Mouse (Mus musculus): ENCODE results near the gene Rab8a. TPM values are rescaled to one million over a fixed set of nuclear protein-coding genes. Genes with fewer than 3 reads are reported as not detected.
"Not testable (repeated sequence)": the region's sequence is repeated elsewhere in the genome, so short reads cannot be mapped to it uniquely, and the experiment has no call there.

Gene Rab8a
- total RNA-seq (2015; ENCODE audit: low replicate concordance) (47.8 and 47.9 TPM in 2 replicates), total RNA-seq (2017; ENCODE audit: low replicate concordance) (130 and 194 TPM in 2 replicates)

DNA sequence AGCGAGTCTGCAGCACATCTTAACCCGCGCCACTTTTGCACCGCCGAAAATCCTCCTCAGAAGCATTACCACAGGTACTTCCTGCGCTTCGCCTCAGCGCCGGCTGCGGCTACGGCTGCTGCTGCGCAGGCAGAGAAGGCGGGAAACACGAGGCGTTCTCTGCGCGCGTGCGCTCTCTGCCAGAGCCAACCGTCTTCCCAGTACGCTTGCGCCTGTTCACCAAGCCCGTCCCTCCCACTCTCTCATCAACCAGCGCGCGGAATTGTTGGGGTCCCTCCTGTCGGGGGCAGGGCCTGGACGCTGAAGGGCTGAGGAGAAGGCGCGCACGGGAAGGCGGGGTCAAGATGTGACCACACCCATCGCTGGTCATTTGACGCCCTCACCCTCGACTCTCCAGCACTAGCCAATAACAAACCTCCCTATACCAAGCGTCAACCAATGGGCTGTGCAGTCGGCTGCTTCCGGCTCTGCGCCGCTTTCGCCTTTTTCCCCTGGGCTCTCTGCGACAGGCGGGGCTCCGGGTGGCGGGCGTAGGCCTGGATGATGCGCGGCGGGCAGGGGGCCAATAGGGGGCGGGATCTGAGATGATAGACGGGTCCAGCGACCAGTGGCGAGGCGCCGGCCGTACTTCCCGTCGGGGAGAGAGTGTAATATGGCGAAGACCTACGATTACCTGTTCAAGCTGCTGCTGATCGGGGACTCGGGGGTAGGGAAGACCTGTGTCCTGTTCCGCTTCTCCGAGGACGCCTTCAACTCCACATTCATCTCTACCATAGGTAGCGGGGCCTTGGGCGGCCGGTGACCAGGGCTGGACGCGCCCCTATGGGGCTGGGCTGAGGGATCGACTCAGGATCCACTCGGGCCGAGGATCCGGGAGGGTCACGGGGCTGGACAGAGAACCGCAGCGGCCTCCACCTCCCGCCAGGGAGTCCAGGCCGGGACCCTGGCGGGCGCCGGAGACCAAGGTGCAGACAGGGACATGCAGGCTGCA is at the start of gene Rab8a:
Gene Rab8a, plus strand, starts transcription at position 494 of the 991 bp plus-strand sequence.
- ATAC-seq (replicated peaks; ENCODE audit: low FRiP score, poor library complexity, severe bottlenecking), result peak; percentile 91

DNA sequence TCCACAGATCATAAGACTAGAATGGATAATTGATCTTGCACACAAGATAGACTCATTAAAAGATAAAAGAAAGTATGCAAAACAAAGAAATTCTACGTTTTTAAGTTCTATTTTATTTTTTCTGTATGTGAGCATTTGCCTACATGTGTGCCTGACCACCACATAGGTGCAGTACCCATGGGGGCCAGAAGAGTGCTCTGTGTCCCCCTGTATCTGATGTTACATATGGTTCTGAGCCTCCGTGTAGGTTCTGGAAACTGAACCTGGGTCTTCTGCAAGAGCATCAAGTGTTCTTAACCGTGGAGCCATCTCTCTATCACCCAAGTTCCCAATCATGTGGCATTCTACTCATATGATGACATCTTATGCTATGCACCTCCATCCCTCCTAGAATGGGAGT is 48.5 kb upstream of the Rab8a start:
- ATAC-seq (replicated peaks; ENCODE audit: low FRiP score, poor library complexity, severe bottlenecking), result no peak

DNA sequence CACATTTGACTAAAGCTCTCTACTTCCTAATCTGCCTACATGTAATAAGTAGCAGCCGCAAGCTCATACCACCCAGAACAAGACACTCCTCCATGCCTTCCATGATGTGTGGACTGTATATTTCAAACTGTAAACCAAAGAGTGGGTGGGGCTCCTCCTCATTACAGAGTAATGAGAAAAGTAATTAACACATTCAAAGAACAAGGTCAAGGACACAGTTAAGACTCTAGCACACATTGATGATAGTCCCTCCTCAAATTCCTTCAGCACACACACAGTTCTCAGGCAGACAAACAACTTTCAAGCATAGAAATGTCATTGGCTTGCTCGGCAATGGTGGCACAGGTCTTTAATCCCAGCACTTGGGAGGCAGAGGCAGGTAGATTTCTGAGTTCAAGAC is 45.8 kb upstream of the Rab8a start:
- no peak for ATAC-seq (replicated peaks; ENCODE audit: low FRiP score, poor library complexity, severe bottlenecking)

DNA sequence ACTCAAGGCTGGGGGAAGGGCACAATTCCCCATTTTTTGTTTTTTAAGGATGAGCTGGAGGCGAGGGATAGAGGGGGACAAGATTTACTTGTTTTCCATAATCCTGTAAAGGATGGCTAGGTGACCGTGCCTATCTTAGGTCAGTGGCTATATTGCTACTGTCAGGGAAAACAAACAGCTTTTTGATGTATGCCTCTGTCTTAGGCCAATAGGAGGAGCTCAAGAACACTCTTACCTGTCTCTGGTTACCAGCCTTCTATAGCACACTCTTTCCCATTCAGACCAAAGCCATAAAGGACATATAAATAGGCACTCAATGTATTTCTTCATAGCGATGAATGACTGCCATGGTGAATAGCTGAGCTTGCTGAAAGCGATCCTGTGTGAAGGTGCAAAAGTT is 42.4 kb upstream of the Rab8a start:
- no peak for ATAC-seq (replicated peaks; ENCODE audit: low FRiP score, poor library complexity, severe bottlenecking)

DNA sequence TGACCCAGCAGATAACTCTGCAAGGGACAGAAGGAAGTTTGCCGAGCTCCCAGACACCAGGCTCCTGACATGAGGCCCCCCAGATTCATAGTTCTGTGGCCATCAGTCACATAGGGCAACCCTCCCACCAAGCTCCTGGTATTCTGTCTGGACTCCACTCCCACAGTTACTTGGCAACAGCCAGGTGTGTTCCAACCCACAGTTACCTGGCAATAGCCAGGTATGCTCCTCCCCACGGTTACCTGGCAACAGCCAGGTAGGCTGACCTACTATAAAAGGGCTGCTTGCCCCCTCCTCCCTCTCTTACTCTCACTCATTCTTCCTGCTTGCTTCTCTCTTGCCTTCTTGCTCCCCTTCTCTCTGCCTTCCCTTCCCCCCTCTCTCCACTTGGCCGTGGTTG is 39.5 kb upstream of the Rab8a start:
- not testable (repeated sequence) for ATAC-seq (replicated peaks; ENCODE audit: low FRiP score, poor library complexity, severe bottlenecking)

DNA sequence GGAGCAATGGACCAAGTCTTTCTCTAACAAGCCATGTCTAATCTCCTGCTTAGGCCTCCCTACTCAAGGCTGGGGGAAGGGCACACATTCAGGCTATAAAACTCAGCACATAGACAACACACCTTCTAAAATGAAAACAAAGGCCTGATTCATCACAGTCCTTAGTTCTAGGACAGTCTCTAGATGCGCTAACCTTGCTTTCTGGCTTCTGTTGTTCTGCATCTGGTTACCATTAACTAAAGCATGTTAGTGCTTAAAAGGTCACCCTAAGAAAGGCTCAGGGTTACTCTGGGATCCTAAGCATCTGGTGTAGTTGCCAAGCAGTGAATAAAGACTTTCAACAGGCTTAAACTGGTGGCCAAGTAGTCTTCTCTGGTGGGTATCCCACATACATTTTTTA is 39.0 kb upstream of the Rab8a start:
- ATAC-seq (replicated peaks; ENCODE audit: low FRiP score, poor library complexity, severe bottlenecking), result no peak

DNA sequence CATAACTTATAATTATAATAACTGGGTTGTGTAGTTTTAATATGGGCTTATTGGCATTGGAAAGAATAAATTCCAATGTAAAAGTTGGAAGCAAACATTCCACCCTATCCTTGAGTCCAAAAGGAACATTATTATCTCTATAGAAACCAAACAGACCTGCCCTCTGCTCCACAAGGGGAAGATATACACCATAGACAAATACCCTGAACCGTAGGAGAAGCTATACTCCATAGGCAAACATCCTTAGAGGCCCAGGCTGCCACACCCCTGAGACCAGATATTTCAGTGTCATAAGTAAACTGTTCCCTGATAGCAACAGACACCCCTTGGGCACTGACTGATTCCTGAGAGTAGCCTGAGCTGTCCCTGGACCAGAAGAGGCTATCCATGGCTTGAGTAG is 33.2 kb upstream of the Rab8a start:
- no peak for ATAC-seq (replicated peaks; ENCODE audit: low FRiP score, poor library complexity, severe bottlenecking)

DNA sequence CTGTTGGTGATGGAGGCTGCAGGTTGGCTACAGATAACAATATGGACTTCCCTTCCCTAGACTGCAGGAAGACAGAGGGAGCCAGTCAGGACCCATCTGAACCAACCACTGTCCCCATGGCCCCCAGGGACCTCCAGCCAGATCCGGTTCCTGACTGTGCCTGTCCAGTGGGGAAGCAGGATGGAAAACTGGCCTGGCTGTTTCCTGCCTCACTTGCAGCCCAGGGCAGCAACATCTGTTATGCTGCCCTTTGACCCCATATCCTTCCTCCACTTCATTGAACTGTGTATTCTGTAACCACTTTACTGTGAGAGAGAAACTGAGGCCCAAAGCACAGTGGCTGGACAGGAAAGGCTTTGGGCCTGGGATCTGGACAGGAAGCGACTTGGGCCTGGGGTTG is 29.7 kb upstream of the Rab8a start:
- ATAC-seq (replicated peaks; ENCODE audit: low FRiP score, poor library complexity, severe bottlenecking), result no peak

DNA sequence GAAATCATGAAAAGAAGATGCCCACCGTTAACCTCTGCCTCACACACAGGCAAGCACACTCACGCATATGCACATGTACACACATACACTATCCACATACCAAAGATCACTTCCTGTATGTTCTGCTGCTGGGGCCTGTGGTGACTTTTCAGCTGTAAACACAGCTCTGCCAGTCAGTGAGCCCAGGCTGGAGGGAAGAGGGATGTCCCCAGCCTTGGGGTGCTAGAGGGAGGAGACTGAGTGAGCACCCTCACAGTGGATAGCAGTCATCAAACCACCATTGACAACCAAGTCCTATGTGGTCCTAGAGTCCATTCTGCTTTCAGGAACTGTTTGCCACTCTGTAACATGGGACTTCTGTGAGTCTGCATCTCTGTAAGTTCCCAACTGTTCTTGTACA is 29.1 kb upstream of the Rab8a start:
- no peak for ATAC-seq (replicated peaks; ENCODE audit: low FRiP score, poor library complexity, severe bottlenecking)

DNA sequence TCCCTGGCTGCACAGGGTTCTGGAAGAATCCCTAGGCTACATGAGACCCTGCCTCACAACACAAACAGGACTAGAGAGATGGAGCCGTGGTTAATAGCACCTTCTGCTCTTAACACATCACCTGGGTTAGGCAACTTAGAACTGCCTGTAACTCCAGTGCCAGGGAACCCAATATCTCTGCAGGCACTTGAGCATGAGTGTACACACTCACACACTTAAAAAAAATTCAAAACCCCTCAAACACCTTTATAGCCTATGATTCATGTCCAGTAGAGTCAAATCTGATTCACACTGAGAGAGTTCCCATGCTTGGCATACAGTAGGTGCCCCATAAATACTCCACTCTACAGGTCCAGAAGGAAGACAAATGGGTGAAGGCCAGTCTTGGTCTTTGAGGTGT is 28.6 kb upstream of the Rab8a start:
- no peak for ATAC-seq (replicated peaks; ENCODE audit: low FRiP score, poor library complexity, severe bottlenecking)

DNA sequence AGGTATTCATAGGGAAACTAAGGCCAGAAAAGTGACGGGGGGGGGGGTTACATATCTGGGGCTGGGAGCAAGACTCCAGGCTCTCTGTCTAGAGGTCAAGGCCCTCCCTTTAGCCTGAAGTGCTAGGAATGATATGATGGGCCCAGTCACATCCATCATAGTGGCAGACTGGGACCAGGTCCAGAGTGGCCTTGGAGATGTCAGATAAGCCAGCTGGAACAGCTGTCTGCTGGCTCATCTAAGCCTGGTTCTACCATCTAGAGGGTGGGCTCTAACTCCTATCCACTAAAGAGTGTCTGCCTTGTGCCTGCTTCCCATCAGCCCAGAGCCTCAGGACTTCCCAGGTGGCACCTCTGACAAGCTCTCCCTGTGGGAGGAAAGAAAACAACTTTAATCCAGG is 28.1 kb upstream of the Rab8a start:
- no peak for ATAC-seq (replicated peaks; ENCODE audit: low FRiP score, poor library complexity, severe bottlenecking)

DNA sequence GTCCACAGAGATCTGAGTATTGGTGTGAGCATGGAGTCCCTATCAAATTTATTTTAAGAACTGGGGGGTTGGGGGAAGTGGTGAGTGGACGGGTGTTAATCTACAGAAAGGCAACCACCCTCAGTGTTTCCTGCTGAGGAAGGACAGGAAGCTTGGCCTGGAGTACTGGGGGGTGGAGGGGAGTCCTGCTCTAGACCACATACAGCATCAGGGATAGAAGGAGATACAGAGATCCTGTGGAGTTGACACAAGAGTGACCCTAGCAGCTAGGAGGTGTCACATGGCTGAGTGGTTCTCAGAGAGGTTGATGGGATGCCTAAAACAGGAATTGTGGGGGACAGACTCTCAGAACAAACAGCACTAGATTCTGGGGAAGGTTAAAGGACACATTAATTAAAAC is 27.5 kb upstream of the Rab8a start:
- no peak for ATAC-seq (replicated peaks; ENCODE audit: low FRiP score, poor library complexity, severe bottlenecking)

DNA sequence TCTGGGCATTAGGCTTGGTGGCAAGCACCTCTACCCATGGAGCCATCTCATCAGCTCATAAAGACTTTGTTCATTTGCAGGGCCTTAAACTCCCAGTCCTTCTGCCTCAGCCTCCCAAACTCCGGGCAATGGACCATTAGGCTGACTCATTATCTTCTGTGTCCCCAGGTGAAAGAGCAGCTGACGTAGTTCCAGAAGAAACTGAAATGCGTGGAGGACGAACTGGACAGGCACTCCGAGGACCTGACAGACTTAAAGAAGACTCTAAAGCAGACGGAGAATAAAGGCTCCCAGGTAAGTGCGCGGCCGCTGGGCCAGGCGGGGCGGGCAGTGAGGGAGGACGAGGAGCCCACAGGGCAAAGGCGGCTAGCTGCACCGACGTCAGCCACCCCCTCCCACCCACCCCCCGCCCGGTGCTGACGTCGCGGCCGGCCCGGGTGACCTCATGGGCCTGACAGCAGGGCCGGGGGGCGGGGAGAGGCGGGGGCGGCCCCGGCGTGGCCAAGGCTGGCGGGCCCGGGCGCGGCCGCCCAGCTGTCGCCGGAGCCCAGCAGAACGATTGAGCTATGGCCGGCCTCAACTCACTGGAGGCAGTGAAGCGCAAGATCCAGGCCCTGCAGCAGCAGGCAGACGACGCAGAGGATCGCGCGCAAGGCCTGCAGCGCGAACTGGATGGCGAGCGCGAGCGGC is 26.1 kb upstream of the Rab8a start, which contains the start of gene Tpm4:
Gene Tpm4, plus strand, starts transcription at position 220 of the 690 bp plus-strand sequence.
- no peak for ATAC-seq (replicated peaks; ENCODE audit: low FRiP score, poor library complexity, severe bottlenecking)

DNA sequence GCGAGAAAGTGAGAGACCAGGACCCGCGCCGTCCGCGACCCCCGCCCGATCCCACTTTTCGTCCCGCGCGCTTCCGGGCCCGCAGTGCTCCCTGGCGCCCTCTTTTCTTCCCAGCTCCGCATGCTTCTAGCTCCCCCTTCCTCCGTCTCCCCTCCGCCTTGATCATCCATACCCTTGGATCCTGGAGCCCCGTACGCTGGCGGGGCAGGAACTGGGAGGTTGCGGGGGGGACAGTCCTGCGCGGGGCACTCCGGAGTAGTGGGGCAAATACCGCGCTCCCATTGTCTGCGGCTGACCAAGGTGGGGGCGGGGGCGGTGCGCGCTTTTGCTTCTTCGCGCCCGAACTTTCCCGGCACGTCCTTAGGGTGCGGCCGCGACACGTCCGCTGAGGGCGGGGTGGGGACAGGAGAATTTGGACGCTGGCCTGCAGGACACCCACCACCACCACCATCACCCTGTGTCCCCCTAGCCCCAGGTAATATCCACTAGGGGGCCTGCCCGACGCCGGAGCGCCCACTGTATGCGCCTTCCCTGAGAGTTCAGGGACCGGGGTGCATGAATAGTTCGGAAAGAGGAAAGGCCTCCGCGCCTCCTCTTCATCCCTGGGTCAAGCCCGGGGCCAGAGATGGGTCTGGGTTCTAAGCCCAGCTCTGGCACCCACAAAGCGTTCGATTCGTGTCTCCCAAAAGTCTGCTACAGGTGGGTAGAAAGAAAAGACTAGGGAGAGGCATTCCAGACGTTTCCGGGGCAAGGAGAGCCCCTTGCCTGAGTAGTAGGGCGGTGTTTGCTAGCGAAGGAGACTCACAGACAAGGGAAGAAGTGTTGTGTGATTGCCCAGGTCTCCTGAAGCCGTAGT is 25.3 kb upstream of the Rab8a start:
- ATAC-seq (replicated peaks; ENCODE audit: low FRiP score, poor library complexity, severe bottlenecking), result no peak

DNA sequence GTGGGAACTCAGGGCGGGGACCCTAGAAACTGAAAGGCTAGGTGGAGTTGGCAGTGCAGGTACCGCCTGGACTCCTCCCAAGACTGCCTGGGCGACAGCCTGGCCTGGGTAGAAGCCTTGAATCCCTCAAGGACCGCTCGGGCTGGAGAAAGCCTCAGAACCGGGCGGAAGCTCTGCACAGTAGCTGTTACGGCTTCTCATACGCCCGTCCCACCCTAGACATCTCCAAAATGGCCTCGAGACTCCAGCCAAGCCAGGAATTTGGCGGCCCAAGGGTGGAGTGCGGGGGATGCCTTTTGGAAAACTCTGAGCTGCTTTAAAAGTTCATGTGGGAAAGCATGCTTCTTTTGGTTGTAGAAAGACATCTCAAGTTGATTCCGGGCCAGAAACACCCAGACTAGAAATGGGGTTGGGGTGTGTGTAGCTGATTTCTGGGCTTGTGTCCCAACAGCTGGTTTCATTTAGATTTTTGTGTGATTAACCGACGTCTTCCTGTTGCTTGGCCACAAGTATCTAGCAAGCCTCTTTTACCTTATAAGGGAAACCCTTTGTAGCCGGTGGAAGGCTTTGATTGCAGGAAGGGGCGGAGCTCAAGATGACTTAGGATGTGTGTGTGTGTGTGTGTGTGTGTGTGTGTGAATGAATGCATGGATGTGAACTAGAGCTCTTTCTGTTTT is 24.6 kb upstream of the Rab8a start:
- ATAC-seq (replicated peaks; ENCODE audit: low FRiP score, poor library complexity, severe bottlenecking), result no peak

DNA sequence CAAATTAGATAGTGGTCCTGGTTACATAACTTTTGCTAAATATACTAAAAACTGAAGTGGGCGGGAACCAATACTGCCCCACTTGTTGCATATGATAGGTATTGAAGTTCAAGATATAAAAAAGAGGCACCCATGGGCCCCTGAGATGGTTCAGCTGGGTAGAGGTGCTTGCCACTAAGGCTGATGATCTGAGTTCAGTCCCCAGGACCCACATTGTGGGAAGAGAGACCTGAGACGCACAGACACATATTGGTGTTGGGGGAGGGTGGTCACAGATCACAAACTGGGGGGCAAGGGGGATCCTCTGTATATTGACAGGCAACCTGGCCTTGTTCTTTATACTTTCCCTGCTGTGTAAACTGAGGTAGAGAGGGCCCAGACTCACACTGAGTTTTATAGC is 23.6 kb upstream of the Rab8a start:
- no peak for ATAC-seq (replicated peaks; ENCODE audit: low FRiP score, poor library complexity, severe bottlenecking)

DNA sequence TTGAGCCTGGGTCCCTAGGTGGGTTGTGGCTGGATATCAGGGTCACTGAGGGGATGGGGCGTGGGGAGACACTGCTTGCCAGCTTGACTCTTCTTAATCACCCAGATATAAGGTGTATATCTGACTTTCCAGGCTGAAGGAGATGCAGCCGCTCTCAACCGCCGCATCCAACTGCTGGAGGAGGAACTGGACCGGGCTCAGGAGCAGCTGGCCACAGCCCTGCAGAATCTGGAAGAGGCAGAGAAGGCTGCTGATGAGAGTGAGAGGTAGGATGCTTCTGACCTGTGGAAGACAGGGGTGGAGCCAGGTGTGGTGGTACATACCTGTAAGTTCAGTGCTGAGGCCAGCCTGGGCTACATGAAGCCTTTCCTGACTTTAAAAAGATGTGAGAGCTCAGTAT is 22.5 kb upstream of the Rab8a start:
- no peak for ATAC-seq (replicated peaks; ENCODE audit: low FRiP score, poor library complexity, severe bottlenecking)

DNA sequence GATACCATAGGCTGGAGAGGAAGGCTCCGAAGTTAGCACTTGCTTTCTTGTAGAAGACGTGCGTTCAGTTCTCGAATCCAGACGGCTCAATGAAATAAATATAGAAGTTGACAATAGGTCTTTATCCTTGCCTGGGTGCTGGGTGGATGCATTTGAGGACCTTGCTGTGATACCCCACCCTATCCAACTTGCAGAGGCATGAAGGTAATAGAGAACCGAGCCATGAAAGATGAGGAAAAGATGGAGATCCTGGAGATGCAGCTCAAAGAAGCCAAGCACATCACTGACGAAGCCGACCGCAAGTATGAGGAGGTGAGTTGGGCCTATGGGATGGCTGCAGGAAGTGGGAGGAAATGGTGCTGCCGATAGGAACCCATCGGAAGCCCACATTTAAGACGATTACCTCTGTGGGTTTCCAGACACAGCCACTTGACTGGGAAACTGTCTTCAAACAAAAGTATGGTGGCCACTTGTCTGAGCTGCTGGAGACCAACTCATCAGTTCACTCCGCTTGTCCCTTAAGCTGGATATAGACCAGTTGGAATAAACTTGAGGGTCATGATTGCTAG is 17.7 kb upstream of the Rab8a start:
- no peak for ATAC-seq (replicated peaks; ENCODE audit: low FRiP score, poor library complexity, severe bottlenecking)

DNA sequence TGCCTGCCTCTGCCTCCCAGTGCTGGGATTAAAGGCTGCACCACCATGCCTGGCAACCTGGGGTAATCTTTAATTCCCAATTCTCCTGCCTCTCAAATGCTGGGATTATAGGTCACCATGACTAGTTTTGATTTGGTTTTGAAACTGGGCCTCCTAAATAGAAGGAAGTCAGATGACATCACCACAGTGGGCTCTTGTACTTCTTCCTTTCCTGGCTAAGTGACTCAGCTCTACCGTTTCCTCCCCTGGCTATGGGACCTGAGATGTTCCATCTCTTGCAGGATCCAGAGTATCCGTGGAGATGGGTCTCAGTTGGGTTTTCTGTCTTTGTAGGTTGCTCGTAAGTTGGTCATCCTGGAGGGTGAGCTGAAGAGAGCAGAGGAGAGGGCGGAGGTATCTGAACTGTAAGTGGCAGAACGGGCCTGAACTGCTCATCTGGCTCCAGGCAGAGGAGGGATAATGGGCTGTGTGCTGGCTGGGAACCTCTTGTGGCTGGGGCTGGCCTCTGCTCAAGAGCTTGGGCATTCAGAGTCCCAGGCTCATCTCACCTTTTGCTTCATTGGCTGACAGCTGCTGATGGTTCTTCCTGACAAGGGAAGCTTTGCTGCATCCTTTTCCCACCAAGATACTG is 16.5 kb upstream of the Rab8a start:
- ATAC-seq (replicated peaks; ENCODE audit: low FRiP score, poor library complexity, severe bottlenecking), result no peak

All from erythroid progenitor cell, adult 5-6 weeks (primary cell).